ENCODE assay signal across 9 mouse cellular contexts in the genomic region with DNA sequence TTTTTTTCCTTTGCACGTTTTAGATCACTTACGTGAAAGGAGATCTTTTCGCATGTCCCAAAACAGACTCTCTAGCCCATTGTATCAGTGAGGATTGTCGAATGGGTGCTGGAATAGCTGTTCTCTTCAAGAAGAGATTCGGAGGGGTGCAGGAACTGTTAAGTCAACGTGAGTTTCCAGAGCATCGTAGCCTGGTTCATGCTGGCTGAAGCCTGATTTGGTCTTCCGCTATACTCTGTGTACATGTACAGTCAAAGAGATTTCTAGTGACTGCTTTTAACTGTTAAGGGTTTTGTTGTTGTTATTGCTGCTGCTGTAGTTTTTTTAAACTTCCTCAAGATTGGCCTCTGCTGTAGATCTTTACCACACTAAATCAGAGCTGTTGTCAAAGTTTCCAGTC. TPM values are rescaled to one million over a fixed set of nuclear protein-coding genes. Genes with fewer than 3 reads are reported as not detected.
DNase-seq lines count a peak whose midpoint lies in the region; ATAC-seq lines count a peak whose summit lies in the region.
"Had no signal": no experiment of that assay in that cellular context is flagged by ENCODE, and none has a peak within 500 bp of the region (broad histone marks: within the 10 kb centered on the region; RNA-seq: fewer than 3 reads in every experiment).

No protein-coding gene starts in this region.

- WGBS in heart, embryonic 16.5 days: 52% methylated on average over 8 of the region's 8 CpGs
- 71% methylated on average over 8 of the region's 8 CpGs for WGBS in hindbrain, embryonic 10.5 days
- 67% methylated on average over 8 of the region's 8 CpGs for WGBS in midbrain, embryonic 11.5 days

- H3K27ac ChIP-seq in heart, embryonic 16.5 days (ENCODE audit: low read length): peak overlapping the region; percentile 99; the same call in 1 of the 2 replicates
- H3K27ac ChIP-seq in hindbrain, embryonic 10.5 days: peak overlapping the region; percentile 99
- H3K27ac ChIP-seq in midbrain, embryonic 11.5 days (ENCODE audit: low read depth, low read length): no peak overlapping the region

- H3K36me3 ChIP-seq in heart, embryonic 16.5 days (ENCODE audit: control insufficient read depth, insufficient read depth): peaks cover 20% of the 10 kb centered on the region
- H3K36me3 ChIP-seq in hindbrain, embryonic 10.5 days: peaks cover 45% of the 10 kb centered on the region
- H3K36me3 ChIP-seq in midbrain, embryonic 11.5 days (ENCODE audit: control insufficient read depth, insufficient read depth, low read length): peaks cover 4% of the 10 kb centered on the region; the same call in 1 of the 2 replicates

- H3K4me3 ChIP-seq in heart, embryonic 16.5 days (ENCODE audit: low read length): peak overlapping the region; percentile 81
- H3K4me3 ChIP-seq in hindbrain, embryonic 10.5 days: peak overlapping the region; percentile 90
- H3K4me3 ChIP-seq in midbrain, embryonic 11.5 days (ENCODE audit: low read depth, low read length): peak overlapping the region; percentile 91

- DNase-seq in heart, postnatal 10 days: no peak
- peak; percentile 18 for DNase-seq in MEL-GATA-1-ER (ENCODE audit: extremely low read depth, low read depth)
- no peak for DNase-seq in hindbrain, embryonic 10.5 days (ENCODE audit: low spot score)
- DNase-seq in midbrain, embryonic 11.5 days (ENCODE audit: low spot score, missing footprints): peak; percentile 59
- no peak for DNase-seq in frontal cortex, adult 2 months (ENCODE audit: extremely low spot score in 1 of 2, low spot score in 1 of 2)
- DNase-seq in Muller cell, postnatal 12 days (ENCODE audit: inconsistent ontology term): no peak
- DNase-seq in cerebellum, adult 11 months: no peak
- DNase-seq: adrenal gland, adult 8-10 months had no signal

- H3K9ac ChIP-seq in heart, embryonic 16.5 days (ENCODE audit: low read length): peak overlapping the region; percentile 90
- peak overlapping the region; percentile 91 for H3K9ac ChIP-seq in midbrain, embryonic 11.5 days (ENCODE audit: low read length)

- intact Hi-C loops in heart, postnatal 10 days (cut with DNase I): no loop called here

- peak overlapping the region; percentile 92 for H3K4me2 ChIP-seq in heart, embryonic 16.5 days (ENCODE audit: low read depth, low read length)
- H3K4me2 ChIP-seq in midbrain, embryonic 11.5 days: peak overlapping the region; percentile 67

- no peak for ATAC-seq in heart, embryonic 16.5 days (replicated peaks; ENCODE audit: extremely low read depth, insufficient read depth, low FRiP score)
- ATAC-seq in midbrain, embryonic 11.5 days (ENCODE audit: low FRiP score): no peak

- peaks cover 24% of the 10 kb centered on the region for H3K4me1 ChIP-seq in heart, embryonic 16.5 days (ENCODE audit: control insufficient read depth, insufficient read depth, low read length)
- H3K4me1 ChIP-seq in hindbrain, embryonic 10.5 days (replicated peaks): peaks cover 29% of the 10 kb centered on the region
- peaks cover 21% of the 10 kb centered on the region for H3K4me1 ChIP-seq in midbrain, embryonic 11.5 days (ENCODE audit: control insufficient read depth, insufficient read depth, low read length)

- H3K27me3 ChIP-seq in heart, embryonic 16.5 days (ENCODE audit: control insufficient read depth, insufficient read depth, low read length): no peaks in the 10 kb centered on the region
- H3K27me3 ChIP-seq in hindbrain, embryonic 10.5 days (ENCODE audit: insufficient read depth, poor library complexity, severe bottlenecking): no peaks in the 10 kb centered on the region
- no peaks in the 10 kb centered on the region for H3K27me3 ChIP-seq in midbrain, embryonic 11.5 days (ENCODE audit: control insufficient read depth, insufficient read depth, low read length)

- no peaks in the 10 kb centered on the region for H3K9me3 ChIP-seq in heart, embryonic 16.5 days (replicated peaks; ENCODE audit: control insufficient read depth, low read length)
- no peaks in the 10 kb centered on the region for H3K9me3 ChIP-seq in hindbrain, embryonic 10.5 days
- no peaks in the 10 kb centered on the region for H3K9me3 ChIP-seq in midbrain, embryonic 11.5 days (ENCODE audit: control insufficient read depth, low read length)

RNA-seq across cellular contexts. Expression of a gene that starts 1.4 kb away (rescaled TPM):
- 40.9 and 44.4 TPM in 2 replicates for polyA plus RNA-seq in heart, embryonic 16.5 days (2015; fragmentation: Nextera tagmentation; extraction: Ambion mirVana)
- 10 to 100 TPM; 11.5 to 16.4 TPM for total RNA-seq in heart, postnatal 10 days (2021)
- polyA plus RNA-seq in hindbrain, embryonic 10.5 days (2016; fragmentation: Nextera tagmentation; extraction: Ambion mirVana): 81.8 and 99.4 TPM in 2 replicates
- polyA plus RNA-seq in midbrain, embryonic 11.5 days (2014; fragmentation: Nextera tagmentation; extraction: Ambion mirVana): 95.9 and 101 TPM in 2 replicates
- 17.5 and 20.7 TPM in 2 replicates for polyA plus RNA-seq in frontal cortex, adult 2 months (2012; rRNA removed)

RNA-seq across cellular contexts. Expression of a gene that starts 1.5 kb away (rescaled TPM):
- 9.0 and 10.2 TPM in 2 replicates for polyA plus RNA-seq in heart, embryonic 16.5 days (2015; fragmentation: Nextera tagmentation; extraction: Ambion mirVana)
- 10 to 100 TPM; 22.0 to 29.9 TPM for total RNA-seq in heart, postnatal 10 days (2021)
- 19.2 and 19.5 TPM in 2 replicates for polyA plus RNA-seq in hindbrain, embryonic 10.5 days (2016; fragmentation: Nextera tagmentation; extraction: Ambion mirVana)
- 18.4 and 19.4 TPM in 2 replicates for polyA plus RNA-seq in midbrain, embryonic 11.5 days (2014; fragmentation: Nextera tagmentation; extraction: Ambion mirVana)
- polyA plus RNA-seq in frontal cortex, adult 2 months (2012; rRNA removed): 31.2 and 35.5 TPM in 2 replicates

RNA-seq across cellular contexts. Expression of a gene that starts 21.5 kb away (rescaled TPM):
- 207 and 218 TPM in 2 replicates for polyA plus RNA-seq in heart, embryonic 16.5 days (2015; fragmentation: Nextera tagmentation; extraction: Ambion mirVana)
- 100 to 1,000 TPM; 227 to 228 TPM for total RNA-seq in heart, postnatal 10 days (2021)
- 0.98 and 1.4 TPM in 2 replicates for polyA plus RNA-seq in hindbrain, embryonic 10.5 days (2016; fragmentation: Nextera tagmentation; extraction: Ambion mirVana)
- 1.0 and 1.3 TPM in 2 replicates for polyA plus RNA-seq in midbrain, embryonic 11.5 days (2014; fragmentation: Nextera tagmentation; extraction: Ambion mirVana)
- polyA plus RNA-seq in frontal cortex, adult 2 months (2012; rRNA removed): 0.08 and 0.21 TPM in 2 replicates

RNA-seq across cellular contexts. Expression of a gene that starts 40.1 kb away (rescaled TPM):
- polyA plus RNA-seq in heart, embryonic 16.5 days (2015; fragmentation: Nextera tagmentation; extraction: Ambion mirVana): 4.6 and 6.1 TPM in 2 replicates
- 1 to 10 TPM in 1 of 2 experiments, not detected in 1; 1.0 TPM for total RNA-seq in heart, postnatal 10 days (2021)
- polyA plus RNA-seq in hindbrain, embryonic 10.5 days (2016; fragmentation: Nextera tagmentation; extraction: Ambion mirVana): 0.26 and 0.96 TPM in 2 replicates
- 0.36 and 0.61 TPM in 2 replicates for polyA plus RNA-seq in midbrain, embryonic 11.5 days (2014; fragmentation: Nextera tagmentation; extraction: Ambion mirVana)
- 0.06 TPM in 1 of 2 replicates, not detected in the other for polyA plus RNA-seq in frontal cortex, adult 2 months (2012; rRNA removed)

RNA-seq across cellular contexts. Expression of a gene that starts 43.5 kb away (rescaled TPM):
- 0.75 and 2.0 TPM in 2 replicates for polyA plus RNA-seq in heart, embryonic 16.5 days (2015; fragmentation: Nextera tagmentation; extraction: Ambion mirVana)
- total RNA-seq in heart, postnatal 10 days (2021): under 1 TPM in 1 of 2 experiments, not detected in 1; 0.72 TPM
- 0.07 and 0.56 TPM in 2 replicates for polyA plus RNA-seq in hindbrain, embryonic 10.5 days (2016; fragmentation: Nextera tagmentation; extraction: Ambion mirVana)
- polyA plus RNA-seq in midbrain, embryonic 11.5 days (2014; fragmentation: Nextera tagmentation; extraction: Ambion mirVana): 0.22 TPM in 1 of 2 replicates, not detected in the other
- 0.08 TPM in 1 of 2 replicates, not detected in the other for polyA plus RNA-seq in frontal cortex, adult 2 months (2012; rRNA removed)
- total RNA-seq: adrenal gland, adult 8-10 months had no signal

Comparison
In these comparisons a context has a peak if more than half of its experiments do, and no peak if none do; other contexts are left out.
1. DNase-seq: peak in MEL-GATA-1-ER (single experiment) and midbrain, embryonic 11.5 days (single experiment); none in heart, postnatal 10 days (0 of 2), hindbrain, embryonic 10.5 days (single experiment), frontal cortex, adult 2 months (0 of 2), Muller cell, postnatal 12 days (single experiment) and cerebellum, adult 11 months (single experiment).
2. RNA of a gene that starts 21.5 kb away (polyA plus RNA-seq): 207 to 218 TPM in heart, embryonic 16.5 days; 1.0 to 1.3 TPM in midbrain, embryonic 11.5 days, 0.98 to 1.4 TPM in hindbrain, embryonic 10.5 days and 0.08 to 0.21 TPM in frontal cortex, adult 2 months; every median in the first group is over 10 times any median in the second.
3. Peak in every context shown above with its lines, with median percentiles within 50 percentile points of each other: H3K4me3 ChIP-seq.